Mouse (Mus musculus) neural tube, embryonic 14.5 days (tissue): ENCODE data around the gene Trmt1. TPM values are rescaled to one million over a fixed set of nuclear protein-coding genes. Genes with fewer than 3 reads are reported as not detected.

Experiments
- ATAC-seq: fragments of 200-750 bp; cut with Nextera tagmentation; 2 replicates; pipeline ENCODE4 v1.8.0; 2017; ENCODE audit warnings: low read depth, mild to moderate bottlenecking, moderate TSS enrichment, moderate library complexity
- H3K27ac ChIP-seq: fragments of 300-500 bp; sonication (generic); 2 replicates; pipeline ENCODE4 v1.5.1; 2014; ENCODE audit warnings: low read depth, mild to moderate bottlenecking, control low read depth, low read length, moderate library complexity, mixed read lengths
- H3K27me3 ChIP-seq: fragments of 300-500 bp; sonication (generic); 2 replicates; pipeline ENCODE4 v1.6.1; 2014; ENCODE audit warnings: low read length; ENCODE audit not compliant: control insufficient read depth, insufficient read depth
- H3K36me3 ChIP-seq: fragments of 300-500 bp; sonication (generic); 2 replicates; pipeline ENCODE4 v1.6.1; 2014; ENCODE audit warnings: low read length, mixed read lengths; ENCODE audit not compliant: control insufficient read depth, insufficient read depth
- H3K4me1 ChIP-seq: fragments of 300-500 bp; sonication (generic); 2 replicates; pipeline ENCODE4 v1.6.1; 2014; ENCODE audit warnings: low read length; ENCODE audit not compliant: control insufficient read depth, insufficient read depth
- H3K4me2 ChIP-seq: fragments of 300-500 bp; sonication (generic); 2 replicates; pipeline ENCODE4 v1.6.1; 2014; ENCODE audit warnings: mild to moderate bottlenecking, low read depth, low read length, control low read depth
- H3K4me3 ChIP-seq: fragments of 300-500 bp; sonication (generic); 2 replicates; pipeline ENCODE4 v1.5.1; 2014; ENCODE audit warnings: low read depth, low read length, control low read depth, mixed read lengths
- H3K9ac ChIP-seq: fragments of 300-500 bp; sonication (generic); replicated peaks from 2 replicates; pipeline ENCODE4 v1.6.1; 2014; ENCODE audit warnings: low read depth, mild to moderate bottlenecking, control low read depth, low read length, mixed read lengths
- H3K9me3 ChIP-seq: fragments of 300-500 bp; sonication (generic); 2 replicates; pipeline ENCODE4 v1.6.1; 2016; ENCODE audit warnings: low read length; ENCODE audit not compliant: control insufficient read depth
- WGBS: fragments of 180-500 bp; shearing (Covaris S2); extraction: QIAGEN DNeasy Blood & Tissue Kit; methylation state at CpG from one replicate; pipeline ENCODE4 v1.1.7; 2014; 5-methylcytosine and 5-hydroxymethylcytosine counted together
- polyA plus RNA-seq: library from polyadenylated mRNA; unstranded; fragments of >200 nt; fragmentation: Nextera tagmentation; extraction: Ambion mirVana; gene quantifications from 2 replicates; pipeline ENCODE4 v1.2.1, GENCODE M21; 2014

The Trmt1 gene
- polyA plus RNA-seq, 1 experiment from 2014 or later = 70.2 TPM

- H3K27me3 ChIP-seq = 0 out of 2 replicates have a peak, but pooled peaks cover 2% of the 10 kb centered on the region
- H3K4me3 ChIP-seq = no peak overlapping the region
- no peak overlapping the region for H3K4me2 ChIP-seq
- no peaks in the 10 kb centered on the region for H3K9me3 ChIP-seq
- peak overlapping the region; percentile 81 for H3K27ac ChIP-seq
- H3K36me3 ChIP-seq = no peaks in the 10 kb centered on the region
- ATAC-seq = no peak
- H3K4me1 ChIP-seq = peaks cover 39% of the 10 kb centered on the region
- 36% methylated on average over 3 of the region's 3 CpGs for WGBS
- H3K9ac ChIP-seq = 0 out of 2 replicates have a peak overlapping the region, but pooled peaks have one; percentile 11
These were observed 25.2 kb downstream of the Trmt1 start for GRCm38 (mm10) chr8:84711312-84711711.

GRCm38 (mm10) chr8:84711933-84712758 is 26.0 kb downstream of the Trmt1 start:
- Histone ChIP-seq H3K4me1 (peaks cover 31% of the 10 kb centered on the region), H3K4me2 (no peak overlapping the region)
- peak; percentile 78 for ATAC-seq

DNA sequence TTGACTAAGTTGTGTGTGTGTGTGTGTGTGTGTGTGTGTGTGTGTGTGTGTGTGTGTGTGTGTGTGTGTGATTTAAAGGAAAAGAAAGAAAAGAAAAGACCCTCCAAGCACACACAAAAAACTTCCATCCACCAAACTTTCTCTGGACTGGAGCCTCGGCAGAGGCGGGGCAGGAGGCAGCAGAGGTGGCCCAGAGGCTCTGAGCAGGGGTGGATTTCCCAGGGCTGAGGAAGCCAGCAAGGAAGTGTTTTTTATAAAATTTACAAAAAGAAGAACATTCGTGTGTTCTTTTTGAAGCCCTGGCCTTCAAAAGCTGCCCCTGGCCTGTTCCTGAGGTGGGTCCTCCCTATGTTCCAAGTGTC is 26.6 kb downstream of the Trmt1 start:
- no peaks in the 10 kb centered on the region for H3K9me3 ChIP-seq
- no peaks in the 10 kb centered on the region for H3K36me3 ChIP-seq
- peak overlapping the region; percentile 81 for H3K27ac ChIP-seq
- 10% methylated on average over 3 of the region's 3 CpGs for WGBS
- H3K4me1 ChIP-seq = peaks cover 26% of the 10 kb centered on the region
- no peak overlapping the region for H3K9ac ChIP-seq
- ATAC-seq = no peak
- H3K27me3 ChIP-seq = peaks cover 4% of the 10 kb centered on the region; the same call in 1 of the 2 replicates
- no peak overlapping the region for H3K4me3 ChIP-seq
- H3K4me2 ChIP-seq = no peak overlapping the region

More at GRCm38 (mm10) chr8:84711933-84712758, 26.0 kb downstream of the Trmt1 start:
- no peaks in the 10 kb centered on the region for H3K9me3 ChIP-seq
- H3K4me3 ChIP-seq = no peak overlapping the region
- H3K27ac ChIP-seq = peak overlapping the region; percentile 81
- no peaks in the 10 kb centered on the region for H3K36me3 ChIP-seq
- H3K27me3 ChIP-seq = peaks cover 6% of the 10 kb centered on the region; the same call in 1 of the 2 replicates
- 18% methylated on average over 8 of the region's 11 CpGs for WGBS
- no peak overlapping the region for H3K9ac ChIP-seq

GRCm38 (mm10) chr8:84713381-84713780 is 27.3 kb downstream of the Trmt1 start:
- WGBS = 16% methylated on average over 4 of the region's 4 CpGs
- Histone ChIP-seq H3K4me1 (peaks cover 24% of the 10 kb centered on the region), H3K27ac (peak overlapping the region; percentile 81), H3K4me2 (no peak overlapping the region), H3K27me3 (peaks cover 4% of the 10 kb centered on the region; the same call in 1 of the 2 replicates), H3K9ac (no peak overlapping the region), H3K4me3 (no peak overlapping the region), H3K36me3 (no peaks in the 10 kb centered on the region), H3K9me3 (no peaks in the 10 kb centered on the region)
- no peak for ATAC-seq

GRCm38 (mm10) chr8:84714161-84714560 is 28.1 kb downstream of the Trmt1 start:
- Histone ChIP-seq H3K9ac (no peak overlapping the region), H3K4me3 (no peak overlapping the region), H3K27me3 (peaks cover 4% of the 10 kb centered on the region; the same call in 1 of the 2 replicates), H3K4me1 (peaks cover 24% of the 10 kb centered on the region), H3K4me2 (no peak overlapping the region), H3K9me3 (no peaks in the 10 kb centered on the region), H3K27ac (peak overlapping the region; percentile 81), H3K36me3 (no peaks in the 10 kb centered on the region)
- 45% methylated on average over 4 of the region's 4 CpGs for WGBS
- no peak for ATAC-seq

DNA sequence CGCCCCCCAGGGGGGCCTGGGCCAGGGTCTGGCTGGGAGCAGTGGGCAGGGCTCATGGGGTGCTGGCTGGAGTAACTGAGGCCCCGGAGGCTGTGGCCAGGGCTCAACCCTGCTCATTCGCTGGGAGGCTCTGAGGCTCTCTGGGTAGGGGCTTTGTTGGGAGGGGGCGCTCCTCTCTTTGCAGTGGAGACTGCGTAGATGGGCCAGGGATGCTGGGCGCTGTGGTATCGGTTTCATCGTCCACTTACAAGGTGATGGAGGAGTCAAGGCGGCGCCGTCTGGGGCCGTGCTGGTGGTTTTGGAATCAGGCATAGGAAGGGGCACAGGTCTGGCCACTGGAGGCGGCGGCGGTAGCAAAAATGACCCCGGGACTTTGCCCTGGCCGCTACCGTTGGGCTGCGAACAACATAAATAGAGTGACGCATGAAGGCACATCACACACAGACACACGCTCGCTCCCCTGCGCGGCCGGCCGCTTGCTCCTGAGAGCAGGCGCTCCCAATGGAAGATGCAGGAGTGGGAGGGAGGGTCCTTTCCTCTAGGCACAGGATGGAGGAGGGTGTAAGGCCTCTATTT is 29.9 kb downstream of the Trmt1 start:
- peak overlapping the region; percentile 44 for H3K27ac ChIP-seq
- H3K9ac ChIP-seq = no peak overlapping the region
- H3K9me3 ChIP-seq = no peaks in the 10 kb centered on the region
- WGBS = 8% methylated on average over 26 of the region's 27 CpGs
- peak overlapping the region; percentile 8; the same call in 1 of the 2 replicates for H3K4me2 ChIP-seq
- H3K4me1 ChIP-seq = peaks cover 16% of the 10 kb centered on the region
- no peak for ATAC-seq
- H3K27me3 ChIP-seq = peaks cover 4% of the 10 kb centered on the region; the same call in 1 of the 2 replicates
- no peaks in the 10 kb centered on the region for H3K36me3 ChIP-seq
- no peak overlapping the region for H3K4me3 ChIP-seq

GRCm38 (mm10) chr8:84716790-84717189 is 30.7 kb downstream of the Trmt1 start:
- Histone ChIP-seq H3K4me2 (no peak overlapping the region), H3K4me3 (no peak overlapping the region), H3K4me1 (peaks cover 16% of the 10 kb centered on the region), H3K9me3 (no peaks in the 10 kb centered on the region), H3K27ac (no peak overlapping the region), H3K9ac (no peak overlapping the region), H3K27me3 (peaks cover 4% of the 10 kb centered on the region; the same call in 1 of the 2 replicates), H3K36me3 (no peaks in the 10 kb centered on the region)
- ATAC-seq = no peak
- 83% methylated on average over 11 of the region's 11 CpGs for WGBS

DNA sequence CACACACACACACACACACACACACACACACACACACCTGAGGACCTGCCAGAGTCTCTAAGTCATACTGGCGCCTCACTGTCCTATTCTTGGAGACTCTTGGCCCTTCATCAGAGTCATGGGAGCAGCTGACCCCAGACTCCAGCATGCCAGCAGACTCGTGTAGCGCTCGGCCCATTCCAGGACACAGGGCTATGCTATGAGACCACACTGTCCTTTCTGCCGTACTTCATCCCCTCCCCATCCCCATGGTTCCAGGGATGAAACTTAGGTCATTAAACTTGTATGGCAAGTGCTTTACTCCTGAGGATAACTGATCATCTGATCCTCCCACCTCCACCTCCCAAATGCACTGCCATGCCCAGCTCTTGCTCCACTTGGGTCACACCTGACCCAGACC is 32.4 kb downstream of the Trmt1 start:
- no peak overlapping the region for H3K4me2 ChIP-seq
- H3K27ac ChIP-seq = no peak overlapping the region
- H3K36me3 ChIP-seq = no peaks in the 10 kb centered on the region
- H3K9ac ChIP-seq = no peak overlapping the region
- peaks cover 4% of the 10 kb centered on the region; the same call in 1 of the 2 replicates for H3K27me3 ChIP-seq
- H3K4me3 ChIP-seq = no peak overlapping the region
- no peak for ATAC-seq
- no peaks in the 10 kb centered on the region for H3K9me3 ChIP-seq
- H3K4me1 ChIP-seq = peaks cover 18% of the 10 kb centered on the region
- 81% methylated on average over 5 of the region's 5 CpGs for WGBS
